Mouse (Mus musculus) C2C12 (cell line): Measurements from ENCODE around the gene Phkg2. TPM values are rescaled to one million over a fixed set of nuclear protein-coding genes. Genes with fewer than 3 reads are reported as not detected.

Source experiments
- H3K27me3 ChIP-seq: one replicate; pipeline ENCODE4 v1.6.1; 2011; ENCODE audit not compliant: control insufficient read depth, insufficient read depth, insufficient read length
- H3K36me3 ChIP-seq: one replicate; pipeline ENCODE4 v1.6.1; 2011; ENCODE audit not compliant: control insufficient read depth, insufficient read depth
- H3K4me3 ChIP-seq: one replicate; pipeline ENCODE4 v1.5.1; 2011; ENCODE audit warnings: mild to moderate bottlenecking, control low read depth; ENCODE audit not compliant: poor library complexity, insufficient read depth, severe bottlenecking
- H3K79me2 ChIP-seq: one replicate; pipeline ENCODE4 v1.6.1; 2011; ENCODE audit not compliant: control insufficient read depth, insufficient read depth
- H3K79me3 ChIP-seq: one replicate; pipeline ENCODE4 v1.6.1; 2011; ENCODE audit warnings: low read depth, control low read depth
- H3ac ChIP-seq: one replicate; pipeline ENCODE3; 2011; ENCODE audit warnings: low read depth; ENCODE audit not compliant: control insufficient read depth, insufficient read length
- CEBPB ChIP-seq: IDR thresholded peaks from one replicate; pipeline ENCODE4 v1.6.1; 2011; ENCODE audit warnings: low read depth, mild to moderate bottlenecking, control low read depth, moderate library complexity
- CTCF ChIP-seq: IDR thresholded peaks from one replicate; pipeline ENCODE4 v1.5.1; 2011; ENCODE audit not compliant: control insufficient read depth, insufficient read depth, insufficient read length
- FOSL1 ChIP-seq: IDR thresholded peaks from one replicate; pipeline ENCODE4 v1.8.0; 2011; ENCODE audit warnings: mild to moderate bottlenecking, low read length; ENCODE audit not compliant: poor library complexity, insufficient read depth, severe bottlenecking
- MAX ChIP-seq: IDR thresholded peaks from one replicate; pipeline ENCODE4 v1.6.1; 2011; ENCODE audit warnings: mild to moderate bottlenecking, control low read depth
- MYOD1 ChIP-seq: IDR thresholded peaks from one replicate; pipeline ENCODE4 v1.6.1; 2011; ENCODE audit warnings: low read depth; ENCODE audit not compliant: control insufficient read depth, insufficient read length
- MYOG ChIP-seq: IDR thresholded peaks from one replicate; pipeline ENCODE4 v1.6.1; 2011; ENCODE audit not compliant: control insufficient read depth, insufficient read length; ENCODE audit errors: extremely low read depth
- USF1 ChIP-seq: IDR thresholded peaks from one replicate; pipeline ENCODE4 v1.6.1; 2011; ENCODE audit warnings: low read depth, mild to moderate bottlenecking, control low read depth, moderate library complexity
- polyA plus RNA-seq: library from polyadenylated mRNA; unstranded; fragments of >200 nt; fragmentation: generic; extraction: Trizol; gene quantifications from one replicate; pipeline ENCODE4 v1.2.1, GENCODE M21; 2012; ENCODE audit warnings: missing spikeins

Gene Phkg2
- polyA plus RNA-seq, 1 experiment = 21.1 TPM

- Histone ChIP-seq H3K27me3 (no peaks in the 10 kb centered on the region), H3K36me3 (peaks cover 72% of the 10 kb centered on the region), H3K4me3 (no peak within 1 kb of the TSS), H3ac (no peak within 1 kb of the TSS), H3K79me3 (peaks cover 1% of the 10 kb centered on the region), H3K79me2 (no peaks in the 10 kb centered on the region)
- TF ChIP-seq USF1 (no peak), CEBPB (no peak), MYOG (no peak)
Observed at GRCm38 (mm10) chr7:127561340-127561858, 11.7 kb upstream of the Phkg2 start, which contains the start of gene Tmem265. Gene Tmem265, plus strand, starts transcription at chr7:127561390.

DNA sequence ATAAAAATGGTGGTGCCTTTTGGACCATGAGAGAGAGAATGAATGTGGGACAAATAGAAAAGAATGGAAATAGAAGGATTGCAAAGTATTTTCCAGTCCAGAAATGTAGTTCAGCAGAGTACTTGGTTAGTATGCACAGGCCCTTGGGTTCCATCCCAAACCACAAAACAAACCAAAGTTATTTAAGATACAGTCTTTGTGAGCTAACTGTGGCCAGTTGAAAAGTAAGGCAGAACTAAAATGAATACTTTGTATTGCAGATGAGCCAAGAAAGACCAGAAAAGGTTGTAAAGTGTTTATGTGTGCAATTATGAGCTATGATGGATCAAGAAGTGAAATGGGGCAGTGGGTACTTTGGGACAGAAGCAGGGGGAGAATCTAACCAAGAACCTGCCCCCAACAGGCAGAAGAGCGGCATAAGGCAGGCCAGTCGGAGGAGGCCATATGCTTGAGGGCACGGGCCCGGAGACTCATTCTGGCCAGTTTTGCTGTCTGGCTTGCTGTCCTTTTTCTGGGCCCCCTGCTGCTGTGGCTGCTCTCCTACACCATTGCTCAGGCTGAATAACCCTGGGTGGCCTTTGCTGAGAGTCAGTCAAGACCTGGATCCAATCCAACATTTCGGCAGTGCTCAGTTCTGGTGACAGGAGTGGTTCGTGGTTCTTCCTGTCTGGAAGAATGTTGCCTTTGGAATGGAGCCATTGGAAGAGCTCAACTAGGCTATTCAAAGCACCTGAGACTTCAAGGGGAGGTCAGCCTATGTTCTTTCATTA lies 8.6 kb upstream of the Phkg2 start:
- Histone ChIP-seq H3K79me3 (peaks cover 1% of the 10 kb centered on the region), H3ac (no peak overlapping the region), H3K4me3 (no peak overlapping the region), H3K27me3 (no peaks in the 10 kb centered on the region), H3K79me2 (no peaks in the 10 kb centered on the region), H3K36me3 (peaks cover 50% of the 10 kb centered on the region)
- TF ChIP-seq MYOD1 (no peak), CTCF (no peak), MAX (no peak), CEBPB (no peak), MYOG (no peak), FOSL1 (no peak), USF1 (no peak)

- peak overlapping the region; percentile 64 for H3ac ChIP-seq
- H3K27me3 ChIP-seq = no peaks in the 10 kb centered on the region
Observed at GRCm38 (mm10) chr7:127573503-127574008, 416 bp downstream of the Phkg2 start.

DNA sequence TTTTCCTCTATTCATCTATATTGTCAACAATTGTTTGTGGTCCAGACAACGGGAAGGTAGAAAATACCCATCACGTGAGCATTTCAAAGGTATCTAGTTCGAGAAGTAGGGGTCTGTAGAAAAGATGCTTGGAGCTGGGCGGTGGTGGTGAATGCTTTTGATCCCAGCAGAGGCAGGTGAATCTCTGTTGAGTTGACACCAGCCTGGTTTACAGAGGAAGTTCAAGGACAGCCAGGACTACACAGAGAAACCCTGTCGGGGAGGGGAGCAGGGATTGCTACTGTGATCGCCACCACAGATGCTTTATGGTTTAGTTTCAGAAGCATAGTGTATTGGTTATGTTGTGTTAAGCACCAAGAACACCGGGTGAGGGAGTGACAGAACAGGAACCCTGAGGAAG lies 975 bp downstream of the Phkg2 start:
- peak overlapping the region; percentile 40 for H3K4me3 ChIP-seq
- H3K36me3 ChIP-seq = peaks cover 5% of the 10 kb centered on the region
- H3K79me2 ChIP-seq = peaks cover 19% of the 10 kb centered on the region
- peaks cover 6% of the 10 kb centered on the region for H3K79me3 ChIP-seq
- no peak for TF ChIP-seq CEBPB
- TF ChIP-seq MAX = no peak
- TF ChIP-seq CTCF = no peak
- no peak for TF ChIP-seq USF1
- TF ChIP-seq MYOG = no peak
- no peak for TF ChIP-seq MYOD1
- H3K27me3 ChIP-seq = no peaks in the 10 kb centered on the region
- H3ac ChIP-seq = peak overlapping the region; percentile 18

More at GRCm38 (mm10) chr7:127573503-127574008, 416 bp downstream of the Phkg2 start:
- peak overlapping the region; percentile 40 for H3K4me3 ChIP-seq
- H3K36me3 ChIP-seq = peaks cover 5% of the 10 kb centered on the region
- TF ChIP-seq USF1 = no peak
- no peak for TF ChIP-seq MYOG
- TF ChIP-seq MAX = no peak
- no peak for TF ChIP-seq MYOD1
- TF ChIP-seq FOSL1 = no peak
- H3K79me3 ChIP-seq = peaks cover 6% of the 10 kb centered on the region
- H3K79me2 ChIP-seq = peaks cover 19% of the 10 kb centered on the region

DNA sequence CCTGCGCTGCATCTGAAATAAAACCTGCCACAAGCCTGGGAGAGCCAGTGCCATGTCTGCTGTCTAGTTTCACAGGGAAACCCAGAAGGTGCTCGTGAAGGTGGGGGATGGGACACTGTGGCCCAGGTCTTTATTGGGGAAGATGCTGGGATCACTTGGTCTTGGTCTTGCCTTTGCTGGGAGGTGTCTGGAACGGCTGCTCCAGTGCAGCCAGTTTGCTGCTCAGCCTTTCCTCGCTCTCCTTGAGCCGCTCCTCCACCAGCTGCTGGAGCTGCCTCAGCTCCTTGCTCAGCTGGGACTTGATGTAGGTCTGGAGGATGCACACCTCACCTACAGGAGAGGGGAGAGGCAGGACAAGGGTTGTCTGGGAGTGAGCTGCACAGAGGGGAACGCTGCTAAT lies 10.1 kb downstream of the Phkg2 start:
- H3K27me3 ChIP-seq = no peaks in the 10 kb centered on the region
- TF ChIP-seq MYOG (no peak), MAX (no peak), FOSL1 (no peak), CTCF (no peak), CEBPB (no peak), USF1 (no peak), MYOD1 (no peak)
- H3K79me2 ChIP-seq = no peaks in the 10 kb centered on the region
- H3ac ChIP-seq = no peak overlapping the region
- H3K79me3 ChIP-seq = no peaks in the 10 kb centered on the region
- no peak overlapping the region for H3K4me3 ChIP-seq
- peaks cover 27% of the 10 kb centered on the region for H3K36me3 ChIP-seq
